Mouse (Mus musculus): ENCODE results near the gene Fam107b.

Fam107b gene

DNA sequence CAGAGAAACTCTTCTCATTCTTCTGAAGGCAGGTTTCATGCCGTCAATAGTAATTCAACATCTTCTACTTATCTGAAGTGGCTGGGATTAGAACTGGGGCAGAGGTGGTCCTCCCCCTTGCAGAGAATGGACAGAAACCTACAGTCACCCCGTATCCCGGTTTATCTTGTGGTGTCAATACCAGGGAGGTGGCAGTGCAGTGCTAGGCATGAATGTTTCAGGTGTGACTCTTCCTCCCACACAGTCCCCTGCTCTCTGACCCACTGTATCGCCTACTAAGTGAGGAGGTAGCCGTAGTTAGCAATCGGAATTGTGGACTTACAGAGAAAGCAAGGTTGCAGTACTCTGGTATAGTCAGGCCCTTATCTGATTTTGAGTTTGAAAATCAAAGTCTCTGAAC is 201.2 kb downstream of the Fam107b start:
- no peak for DNase-seq (ENCODE audit: low read depth, low spot score)

DNA sequence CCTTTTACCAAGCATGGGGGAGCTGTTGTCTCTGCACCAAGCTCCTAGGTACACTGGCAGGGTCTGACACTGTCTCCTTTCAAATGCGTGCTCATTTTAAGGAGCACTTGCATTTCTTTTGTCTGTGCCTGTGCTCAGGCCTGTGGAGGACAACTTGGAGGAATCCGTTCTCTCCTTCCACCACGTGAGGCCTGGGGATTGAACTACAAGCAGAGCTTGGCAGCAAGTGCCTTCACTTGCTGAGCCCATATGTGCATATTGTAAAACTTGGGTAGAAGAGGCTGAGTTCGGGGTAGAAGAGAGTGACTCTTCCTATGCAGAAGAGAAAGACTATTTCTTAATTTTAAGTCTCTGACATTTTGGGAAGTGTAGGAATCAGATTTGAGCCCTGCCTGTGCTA is 202.8 kb downstream of the Fam107b start:
- DNase-seq (ENCODE audit: low read depth, low spot score) = no peak

DNA sequence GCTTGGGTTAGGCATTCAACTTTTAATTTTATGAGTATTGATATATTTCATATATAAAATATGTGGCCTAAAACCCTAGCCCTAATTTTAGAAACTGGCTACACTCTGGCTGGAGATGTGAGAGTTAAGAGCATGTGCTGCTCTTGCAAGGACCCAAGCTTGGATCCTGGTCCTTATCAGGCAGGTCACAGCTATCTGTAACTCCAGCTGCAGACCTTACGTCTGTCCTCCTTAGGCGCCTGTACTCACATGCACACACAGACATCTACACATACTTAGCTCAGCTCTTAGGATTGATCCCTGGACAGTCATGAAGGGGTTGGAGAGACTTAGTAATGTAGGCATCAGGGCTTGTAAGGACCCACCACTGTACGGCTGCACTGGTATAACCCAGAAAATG is 205.3 kb downstream of the Fam107b start:
- no peak for DNase-seq (ENCODE audit: low read depth, low spot score)

DNA sequence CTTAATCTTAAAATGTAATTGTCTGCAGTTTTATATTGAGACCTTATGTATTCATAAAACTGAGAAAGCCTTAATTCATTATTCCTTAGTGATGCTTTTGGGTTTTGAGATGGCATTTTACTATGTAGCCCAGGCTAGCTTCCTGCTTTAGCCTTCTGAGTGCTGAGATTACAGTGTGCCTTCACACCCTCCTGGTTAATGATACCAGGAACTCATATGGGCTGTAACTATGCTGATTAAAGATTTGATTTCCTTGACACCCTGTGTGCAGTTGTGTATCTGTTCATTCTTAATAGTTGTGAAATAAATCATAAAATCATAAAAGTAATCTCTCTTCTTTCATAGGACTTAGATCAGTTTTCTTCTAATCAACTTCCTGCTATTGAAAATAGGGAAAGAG is 205.8 kb downstream of the Fam107b start:
- DNase-seq (ENCODE audit: low read depth, low spot score) = no peak

DNA sequence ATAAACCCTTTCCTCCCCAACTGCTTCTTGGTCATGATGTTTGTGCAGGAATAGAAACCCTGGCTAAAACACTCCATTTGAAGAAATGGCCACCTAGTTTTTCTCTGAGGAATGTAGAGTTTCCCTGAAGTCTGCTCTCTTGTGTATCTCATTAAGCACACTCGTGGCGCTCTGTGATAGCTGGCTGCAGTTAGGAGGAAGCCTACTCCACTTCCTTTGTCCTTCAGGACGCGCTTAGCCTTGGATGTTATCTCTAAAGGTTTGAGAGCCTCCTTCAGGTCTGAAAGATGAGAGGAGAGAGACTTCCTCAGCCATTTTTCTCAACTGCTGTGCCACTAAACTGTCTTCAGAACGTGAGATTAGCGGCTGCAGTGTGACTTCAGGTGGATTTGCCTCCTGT is 207.4 kb downstream of the Fam107b start:
- DNase-seq (ENCODE audit: low read depth, low spot score) = no peak

DNA sequence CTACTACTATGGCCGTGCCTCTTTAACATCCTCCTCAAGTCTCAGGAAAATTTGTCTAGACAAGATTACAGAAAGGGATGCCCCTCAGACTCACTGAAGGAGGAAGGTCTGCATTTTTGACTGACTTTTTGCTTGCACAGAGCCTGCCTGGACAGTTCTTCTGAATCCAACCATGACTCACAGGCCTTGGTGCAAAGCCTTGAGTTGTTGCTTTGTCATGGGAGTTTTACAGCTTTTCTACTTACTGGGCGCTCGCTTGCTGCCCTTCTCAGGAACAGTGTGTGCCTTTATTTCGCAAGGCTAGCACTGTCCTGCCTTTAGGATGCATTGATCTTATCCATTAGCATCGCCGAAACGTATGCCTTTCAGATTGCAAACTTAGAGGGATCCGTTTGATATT is 215.3 kb downstream of the Fam107b start:
- DNase-seq (ENCODE audit: low read depth, low spot score) = peak; percentile 17

DNA sequence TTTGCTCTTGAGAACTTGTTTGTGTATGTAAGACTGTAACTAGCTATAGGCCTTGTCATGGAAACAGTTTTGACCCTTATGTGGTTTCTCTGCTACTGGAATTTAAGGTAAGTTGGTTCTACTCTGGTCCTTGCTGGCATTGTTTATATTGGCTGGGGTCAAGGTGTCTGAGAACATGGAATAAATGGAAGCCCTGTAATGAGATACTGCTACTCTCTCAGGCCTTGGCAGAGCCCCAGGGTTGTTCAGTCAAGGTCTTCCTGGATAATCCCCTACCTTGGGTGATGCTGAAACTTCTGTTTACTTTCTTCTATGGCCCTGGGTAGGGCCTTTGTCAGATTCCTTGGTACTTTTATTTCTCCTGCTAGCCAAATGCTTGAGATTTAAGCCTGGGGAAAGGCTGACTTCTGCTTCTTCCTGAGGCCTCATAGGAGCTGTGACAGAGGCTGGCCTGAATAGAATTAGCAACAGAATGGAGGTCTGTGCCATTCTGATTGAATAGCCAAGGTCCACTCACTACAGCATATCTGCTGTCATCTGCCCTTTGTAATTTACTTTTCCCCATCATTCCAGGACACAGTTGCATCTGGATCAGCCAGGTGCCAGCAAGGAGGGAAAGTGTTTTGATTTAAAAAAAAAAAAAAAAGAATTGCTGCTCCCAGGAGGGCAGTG is 217.6 kb downstream of the Fam107b start:
- peak; percentile 27 for DNase-seq (ENCODE audit: low read depth, low spot score)

DNA sequence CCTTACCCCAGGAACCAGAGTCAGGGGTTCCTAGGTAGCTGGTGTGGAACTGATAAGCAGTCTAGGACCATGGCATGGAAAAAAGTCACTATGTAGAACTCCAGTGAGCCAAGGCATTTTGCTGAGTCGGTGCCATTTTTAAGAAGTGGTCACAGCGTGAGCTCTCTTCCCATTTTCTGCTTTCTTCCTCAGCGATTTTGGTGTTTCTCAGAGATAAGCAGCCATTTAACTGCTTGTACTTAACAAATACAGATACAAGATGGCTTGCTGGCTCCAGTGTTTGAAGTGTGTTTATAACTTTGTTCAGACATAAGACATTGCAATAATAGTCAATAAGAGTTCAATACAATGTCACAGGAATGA is 218.1 kb downstream of the Fam107b start:
- DNase-seq (ENCODE audit: low read depth, low spot score) = no peak

DNA sequence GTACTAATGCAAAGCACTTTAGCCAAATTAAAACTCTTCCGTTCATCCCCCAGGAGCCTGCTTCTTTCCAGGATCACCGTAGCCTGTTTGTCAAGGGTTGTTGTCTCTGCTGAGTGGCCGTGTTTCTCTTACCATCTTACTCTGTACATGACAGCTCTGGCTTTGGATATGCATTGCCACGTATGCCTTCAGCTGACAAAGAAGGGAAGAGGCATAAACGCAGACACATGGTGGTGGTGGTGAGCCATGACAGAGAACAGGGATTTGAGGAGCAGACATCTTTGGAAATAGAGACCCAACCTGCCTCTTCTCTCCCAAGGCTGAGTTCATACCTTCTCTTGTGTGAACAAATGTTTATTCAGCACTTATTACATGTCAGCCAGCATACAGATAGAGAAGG is 226.3 kb downstream of the Fam107b start:
- DNase-seq (ENCODE audit: low read depth, low spot score) = no peak

DNA sequence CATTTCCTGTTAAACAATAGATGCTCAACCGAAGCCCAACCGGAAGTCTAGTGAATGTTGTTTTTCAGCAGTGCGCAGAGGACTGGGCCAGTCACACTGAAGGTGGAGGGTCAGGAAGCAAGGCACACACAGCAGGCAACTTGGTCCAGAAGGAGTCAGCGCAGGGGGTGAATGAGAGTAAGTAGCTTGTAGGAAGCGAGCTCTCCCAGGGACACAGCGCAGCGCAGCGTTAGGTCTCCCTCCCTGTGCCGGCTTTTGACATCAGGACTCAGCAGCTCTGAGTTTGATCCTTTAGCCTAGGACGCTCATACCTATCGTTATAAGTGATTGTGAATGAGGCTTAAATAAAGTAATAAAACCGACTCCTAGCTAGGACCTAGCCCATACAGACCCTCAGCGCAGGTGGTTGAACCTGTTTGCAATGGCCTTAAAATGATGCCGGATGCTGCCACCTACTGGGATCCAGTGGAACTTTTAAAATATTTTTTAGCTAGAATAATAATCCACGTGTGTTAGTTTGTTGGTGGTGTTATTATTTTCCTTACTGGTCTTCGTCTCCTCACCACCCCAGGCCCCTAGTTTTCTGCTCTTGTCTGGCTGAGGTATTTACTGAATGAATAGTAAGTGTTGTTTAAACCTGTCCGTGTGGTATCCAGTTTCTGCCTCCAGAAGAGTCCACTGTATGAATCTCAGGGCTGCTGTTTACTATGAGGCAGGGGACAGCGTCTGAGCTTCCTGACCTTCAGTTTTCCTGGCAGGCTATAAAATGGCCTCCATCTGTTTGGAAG is 229.7 kb downstream of the Fam107b start:
- DNase-seq (ENCODE audit: low read depth, low spot score) = peak; percentile 50

DNA sequence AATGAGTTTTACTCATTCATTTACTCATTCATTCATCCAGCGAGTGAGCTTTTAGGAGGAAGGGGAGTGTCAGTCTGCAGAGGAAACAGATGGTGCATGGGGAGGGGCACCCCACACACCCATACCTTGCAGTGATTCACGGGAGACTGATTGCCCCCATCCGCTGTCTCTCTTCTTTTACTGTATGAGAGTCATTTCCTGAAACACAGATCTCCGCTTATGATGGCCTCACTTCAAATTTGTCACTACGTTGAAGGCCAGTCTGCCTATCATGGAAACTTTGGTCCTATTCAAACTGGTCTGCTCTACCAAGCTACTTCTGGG is 230.2 kb downstream of the Fam107b start:
- no peak for DNase-seq (ENCODE audit: low read depth, low spot score)

DNA sequence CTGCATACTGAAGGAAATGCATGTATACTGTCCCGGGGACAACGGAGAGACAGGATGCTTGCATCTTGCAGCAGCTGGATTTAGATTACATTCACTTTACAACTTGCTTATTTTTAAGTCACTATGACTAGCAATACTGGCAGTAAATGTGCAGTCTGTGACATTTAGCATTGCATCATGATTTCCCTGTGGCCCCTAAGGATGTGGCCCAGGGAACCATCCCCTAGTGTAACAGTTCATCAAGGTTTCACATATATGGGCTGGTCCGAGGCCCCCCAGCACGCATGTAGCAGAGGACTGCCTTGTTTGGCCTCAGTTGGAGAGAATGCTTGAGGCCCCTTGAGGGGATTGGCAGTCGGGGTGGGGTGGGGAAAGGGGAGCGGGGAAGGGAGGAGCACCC is 235.5 kb downstream of the Fam107b start:
- no peak for DNase-seq (ENCODE audit: low read depth, low spot score)

DNA sequence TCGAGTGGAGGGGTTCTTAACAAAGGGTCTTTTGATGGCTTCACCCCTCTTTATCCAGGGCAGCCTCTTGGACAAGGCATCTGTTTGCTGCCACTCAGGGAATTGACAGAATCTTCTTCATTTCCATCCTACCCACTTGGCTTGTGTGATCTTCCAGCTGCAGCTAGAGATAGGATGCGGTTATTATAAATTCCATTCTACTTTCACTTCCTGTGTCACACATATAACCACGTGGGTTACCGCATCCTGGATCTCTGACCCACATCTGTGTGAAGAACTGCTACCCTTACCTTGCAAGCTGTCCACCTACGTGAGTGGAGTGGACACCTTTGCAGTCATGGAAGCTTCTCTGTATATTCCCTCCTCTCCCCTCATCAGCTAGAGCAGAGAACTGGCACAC is 240.0 kb downstream of the Fam107b start:
- no peak for DNase-seq (ENCODE audit: low read depth, low spot score)

DNA sequence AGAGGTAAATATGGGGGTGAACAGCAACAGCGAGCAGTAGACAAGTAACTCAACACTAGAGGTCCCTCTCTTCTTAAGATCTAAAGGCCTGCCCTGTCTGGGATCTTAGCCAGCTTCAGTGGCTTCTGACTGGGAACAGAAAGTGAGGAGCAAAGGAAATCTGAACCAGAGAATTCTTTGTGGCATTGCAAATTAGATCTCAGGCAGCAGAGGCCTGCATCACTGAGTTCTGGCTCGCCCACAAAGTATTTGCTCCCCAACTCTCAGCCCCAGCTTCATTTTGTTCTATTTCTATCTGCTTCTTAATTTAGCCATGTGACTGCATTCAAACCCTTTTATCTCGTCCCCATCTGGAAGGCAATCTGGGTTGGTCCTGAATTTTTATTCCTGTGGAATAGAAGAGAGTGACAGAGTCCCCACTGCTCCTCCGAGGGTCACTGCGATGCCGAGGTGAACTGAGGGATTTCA is 245.9 kb downstream of the Fam107b start:
- DNase-seq (ENCODE audit: low read depth, low spot score) = peak; percentile 74

DNA sequence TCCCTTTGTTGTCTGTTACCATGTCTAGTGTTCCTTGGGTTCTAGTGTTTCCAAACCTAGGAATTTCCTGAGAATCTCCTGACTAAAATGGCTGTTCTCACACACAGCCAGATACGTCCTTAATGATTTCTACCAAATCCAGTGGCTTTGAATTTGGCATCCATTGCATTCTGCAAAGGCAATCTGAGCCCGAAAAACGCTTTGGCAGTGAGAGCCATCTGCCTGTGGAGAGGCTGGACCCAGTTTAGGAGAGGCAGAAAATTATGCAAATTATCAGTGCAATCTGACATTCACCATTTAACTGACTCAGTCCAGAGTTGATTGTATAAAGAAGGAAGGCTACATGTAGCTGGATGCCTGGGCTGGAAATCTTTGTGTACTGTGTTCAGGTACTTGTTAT is 247.3 kb downstream of the Fam107b start:
- DNase-seq (ENCODE audit: low read depth, low spot score) = no peak

DNA sequence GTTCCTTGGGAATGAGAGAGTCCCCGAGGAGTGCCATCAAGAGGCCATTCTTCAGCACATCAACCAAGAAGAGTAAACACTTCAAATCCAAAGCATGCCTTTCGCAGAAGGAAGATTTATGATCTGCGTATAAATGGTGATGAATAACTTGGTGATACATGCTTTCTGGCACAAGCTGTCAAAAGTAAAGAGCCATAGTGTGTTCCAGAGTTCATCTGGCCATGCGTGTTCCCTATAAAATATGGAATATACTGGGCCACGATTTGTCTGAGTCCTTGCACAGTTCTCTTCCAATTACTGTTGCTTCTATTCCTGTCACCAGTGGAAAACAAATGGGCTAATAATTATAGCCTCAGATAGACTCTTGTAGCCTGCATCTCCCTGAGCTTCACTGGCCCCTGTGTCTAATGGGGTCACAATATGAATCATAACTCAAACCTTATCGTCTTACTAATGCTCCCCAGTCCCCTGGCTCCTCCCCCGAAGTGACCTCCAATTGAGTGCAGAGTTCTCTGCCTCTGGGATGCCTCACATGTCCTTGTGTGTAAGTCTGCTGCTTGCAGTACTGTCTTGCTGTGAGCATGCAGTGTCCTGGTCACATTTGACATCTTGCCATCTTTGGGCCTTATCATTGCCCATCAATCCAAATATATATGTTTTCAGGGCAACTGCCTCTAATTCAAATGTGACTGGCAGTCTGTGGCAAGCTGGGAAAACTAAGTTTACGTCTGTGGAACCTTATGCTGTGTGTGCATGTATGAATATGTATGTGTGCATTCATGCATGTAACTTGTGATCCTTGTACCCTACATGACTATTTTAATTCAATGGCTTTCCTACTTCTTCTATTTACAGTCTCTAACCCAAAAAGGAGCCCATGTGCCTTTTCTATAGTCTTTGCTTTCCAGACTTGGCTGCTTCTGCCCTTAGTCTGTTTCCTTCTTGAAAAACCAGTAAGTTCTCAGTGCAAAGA is 252.5 kb downstream of the Fam107b start:
- DNase-seq (ENCODE audit: low read depth, low spot score) = no peak

Measured in 3T3-L1 (cell line).